Mouse (Mus musculus) induced T-regulatory cell, adult 2 months (primary cell): ENCODE results near the gene Nfib.

Experiments
- DNase-seq: peaks from one replicate; pipeline ENCODE4 v3.0.0-alpha.2; 2012; ENCODE audit warnings: low read depth

The Nfib gene

GRCm38 (mm10) chr4:82512743-82513425 is 192.7 kb downstream of the Nfib start:
- DNase-seq: peak; percentile 57

- DNase-seq: no peak
These were observed 193.2 kb downstream of the Nfib start for GRCm38 (mm10) chr4:82512335-82512734.

- no peak for DNase-seq
These were observed 194.0 kb downstream of the Nfib start for GRCm38 (mm10) chr4:82511524-82511923.

GRCm38 (mm10) chr4:82511001-82511513 is 194.5 kb downstream of the Nfib start:
- DNase-seq: no peak

- no peak for DNase-seq
These were observed 195.8 kb downstream of the Nfib start for GRCm38 (mm10) chr4:82509771-82510170.

- no peak for DNase-seq
These were observed 196.3 kb downstream of the Nfib start for GRCm38 (mm10) chr4:82509166-82509767.

- no peak for DNase-seq
These were observed 197.3 kb downstream of the Nfib start for GRCm38 (mm10) chr4:82508281-82508687.

- no peak for DNase-seq
These were observed 197.8 kb downstream of the Nfib start for GRCm38 (mm10) chr4:82507541-82508280.

- no peak for DNase-seq
These were observed 198.7 kb downstream of the Nfib start for GRCm38 (mm10) chr4:82506731-82507331.

- no peak for DNase-seq
These were observed 199.3 kb downstream of the Nfib start for GRCm38 (mm10) chr4:82506081-82506730.

- DNase-seq: no peak
These were observed 200.2 kb downstream of the Nfib start for GRCm38 (mm10) chr4:82505121-82506031.

GRCm38 (mm10) chr4:82504284-82505120 is 201.0 kb downstream of the Nfib start:
- no peak for DNase-seq

- DNase-seq: no peak
These were observed 201.6 kb downstream of the Nfib start for GRCm38 (mm10) chr4:82504015-82504283.

GRCm38 (mm10) chr4:82503274-82504014 is 202.1 kb downstream of the Nfib start:
- no peak for DNase-seq

- no peak for DNase-seq
These were observed 202.9 kb downstream of the Nfib start for GRCm38 (mm10) chr4:82502611-82503010.

GRCm38 (mm10) chr4:82502012-82502411 is 203.5 kb downstream of the Nfib start:
- DNase-seq: no peak

GRCm38 (mm10) chr4:82500578-82501098 is 204.9 kb downstream of the Nfib start:
- DNase-seq: no peak

- no peak for DNase-seq
These were observed 205.6 kb downstream of the Nfib start for GRCm38 (mm10) chr4:82499725-82500577.
